Mouse (Mus musculus) hindbrain, embryonic 11.5 days (tissue): ENCODE measurements around the gene Hlcs. TPM values are rescaled to one million over a fixed set of nuclear protein-coding genes. Genes with fewer than 3 reads are reported as not detected.

Experiments used
- ATAC-seq: fragments of 200-750 bp; cut with Nextera tagmentation; 2 replicates; pipeline ENCODE4 v1.8.0; 2017; ENCODE audit warnings: mild to moderate bottlenecking, moderate TSS enrichment, moderate library complexity; ENCODE audit not compliant: low FRiP score
- DNase-seq: peaks from one replicate; pipeline ENCODE4 v3.0.0-alpha.2; 2015; ENCODE audit warnings: low spot score
- H3K27ac ChIP-seq: fragments of 300-500 bp; sonication (generic); 2 replicates; pipeline ENCODE4 v1.5.1; 2014; ENCODE audit warnings: mild to moderate bottlenecking, low read depth, low read length
- H3K27me3 ChIP-seq: fragments of 300-500 bp; sonication (generic); 2 replicates; pipeline ENCODE4 v1.6.1; 2014; ENCODE audit warnings: mild to moderate bottlenecking, low read length, moderate library complexity, mixed read lengths; ENCODE audit not compliant: control insufficient read depth, insufficient read depth
- H3K36me3 ChIP-seq: fragments of 300-500 bp; sonication (generic); 2 replicates; pipeline ENCODE4 v1.6.1; 2014; ENCODE audit warnings: mild to moderate bottlenecking, low read length, moderate library complexity, mixed read lengths; ENCODE audit not compliant: control insufficient read depth, insufficient read depth
- H3K4me1 ChIP-seq: fragments of 300-500 bp; sonication (generic); replicated peaks from 2 replicates; pipeline ENCODE4 v1.6.1; 2014; ENCODE audit warnings: low read length, mixed read lengths; ENCODE audit not compliant: control insufficient read depth, insufficient read depth
- H3K4me2 ChIP-seq: fragments of 300-500 bp; sonication (generic); replicated peaks from 2 replicates; pipeline ENCODE4 v1.6.1; 2014; ENCODE audit warnings: mild to moderate bottlenecking, low read depth, low read length
- H3K4me3 ChIP-seq: fragments of 300-500 bp; sonication (generic); 2 replicates; pipeline ENCODE4 v1.5.1; 2014; ENCODE audit warnings: low read depth, low read length
- H3K9ac ChIP-seq: fragments of 300-500 bp; sonication (generic); 2 replicates; pipeline ENCODE4 v1.6.1; 2014; ENCODE audit warnings: low read depth, low read length
- H3K9me3 ChIP-seq: fragments of 300-500 bp; sonication (generic); 2 replicates; pipeline ENCODE4 v1.6.1; 2016; ENCODE audit warnings: low read length; ENCODE audit not compliant: control insufficient read depth
- WGBS: fragments of 180-500 bp; shearing (Covaris S2); extraction: QIAGEN DNeasy Blood & Tissue Kit; methylation state at CpG from one replicate; pipeline ENCODE4 v1.1.7; 2014; 5-methylcytosine and 5-hydroxymethylcytosine counted together
- polyA plus RNA-seq: library from polyadenylated mRNA; unstranded; fragments of >200 nt; fragmentation: Nextera tagmentation; extraction: Ambion mirVana; gene quantifications from 2 replicates; pipeline ENCODE4 v1.2.1, GENCODE M21; 2014

Hlcs gene
- polyA plus RNA-seq, result 8.9 TPM in 2 replicates

DNA sequence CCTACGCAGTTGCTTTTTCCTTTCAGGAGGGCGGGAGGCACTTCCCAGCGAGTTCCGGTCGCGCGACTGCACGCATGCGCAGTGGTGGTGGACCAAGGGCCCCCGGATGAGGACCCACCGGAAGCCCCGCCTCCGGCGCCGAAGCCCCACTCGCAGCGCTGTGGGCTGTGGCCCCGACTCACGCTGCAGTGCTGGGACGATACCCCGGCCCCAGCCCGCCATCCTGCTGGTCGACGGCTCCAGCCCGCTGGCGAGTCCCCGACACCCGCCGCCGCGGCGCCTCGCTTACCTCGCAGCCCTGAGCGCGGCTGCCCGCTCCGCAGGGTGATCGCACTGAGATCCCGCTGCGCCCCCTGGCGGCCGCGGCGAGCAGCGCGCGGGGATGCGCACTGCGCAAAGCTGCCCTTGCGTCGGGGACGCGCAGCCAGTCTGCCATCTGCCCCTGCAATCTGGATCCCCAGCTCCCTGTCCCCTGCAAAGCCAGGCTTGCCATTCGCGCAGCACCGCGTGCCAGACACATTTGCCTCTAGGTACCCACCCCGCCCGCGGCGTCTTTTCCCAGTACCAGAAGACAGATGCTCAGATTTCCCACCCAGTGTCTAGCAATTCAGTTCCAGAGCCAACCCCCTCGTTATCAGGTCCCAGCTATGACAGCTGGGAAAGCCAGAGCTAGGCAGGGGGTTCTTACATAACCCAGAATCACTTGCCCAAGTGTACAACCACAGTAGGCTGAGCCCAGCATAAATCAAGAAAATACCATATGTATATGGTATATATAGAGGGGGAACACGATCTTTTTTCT lies at the start of gene Hlcs:
Gene Hlcs (minus strand): TSS at position 343 of the 802 bp plus-strand sequence.
- H3K9ac ChIP-seq, result peak within 1 kb of the TSS; percentile 66
- ATAC-seq (peak; percentile 90), DNase-seq (peak; percentile 98)
- WGBS, result under 1% methylated on average over 60 of the region's 64 CpGs
- H3K4me1 ChIP-seq, result no peaks in the 10 kb centered on the region
- peak within 1 kb of the TSS; percentile 44 for H3K4me3 ChIP-seq
- H3K27me3 ChIP-seq, result no peaks in the 10 kb centered on the region
- H3K9me3 ChIP-seq, result no peaks in the 10 kb centered on the region
- peak within 1 kb of the TSS; percentile 91 for H3K27ac ChIP-seq
- H3K4me2 ChIP-seq, result peak within 1 kb of the TSS; percentile 46
- H3K36me3 ChIP-seq, result no peaks in the 10 kb centered on the region

DNA sequence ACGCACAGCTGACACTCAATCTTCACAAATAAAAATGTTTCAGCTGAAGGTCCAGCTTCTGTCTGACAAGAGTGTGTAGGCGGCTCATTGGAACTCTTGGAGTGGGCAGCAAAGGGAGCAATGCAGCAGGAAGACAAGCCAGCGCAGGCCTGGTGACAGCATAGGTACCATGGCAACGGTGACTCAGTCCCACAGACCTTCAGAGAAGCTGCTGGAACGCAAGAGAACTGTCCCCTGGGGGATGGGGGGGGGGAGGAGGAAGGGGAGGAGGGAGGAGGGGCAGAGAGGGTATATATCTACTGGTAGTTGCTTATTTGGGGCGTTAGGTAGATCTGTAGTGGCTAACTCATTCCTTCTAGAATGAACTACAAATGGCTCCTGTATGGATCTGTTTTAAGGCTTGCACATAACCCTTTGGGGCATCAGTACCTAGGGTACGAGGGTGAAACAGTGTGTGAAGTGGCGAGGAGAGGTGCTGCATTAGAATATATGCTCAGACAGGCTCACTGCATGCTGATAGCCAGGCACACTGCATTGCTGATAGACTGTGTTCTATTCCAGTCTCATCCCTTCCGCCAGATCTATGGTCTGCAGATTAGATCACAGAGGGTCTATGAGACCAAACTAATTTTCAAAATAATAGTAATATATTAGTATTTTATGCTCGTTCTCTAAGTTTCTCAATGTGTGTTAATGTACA lies 49.0 kb upstream of the Hlcs start:
- H3K27me3 ChIP-seq, result no peaks in the 10 kb centered on the region
- no peak overlapping the region for H3K4me2 ChIP-seq
- H3K9ac ChIP-seq, result no peak overlapping the region
- no peak overlapping the region for H3K4me3 ChIP-seq
- no peaks in the 10 kb centered on the region for H3K36me3 ChIP-seq
- H3K9me3 ChIP-seq, result no peaks in the 10 kb centered on the region
- 49% methylated on average over 10 of the region's 10 CpGs for WGBS
- ATAC-seq (peak; percentile 57; the same call in 1 of the 2 replicates), DNase-seq (peak; percentile 45)
- H3K4me1 ChIP-seq, result no peaks in the 10 kb centered on the region; the same call in 1 of the 2 replicates
- H3K27ac ChIP-seq, result no peak overlapping the region

GRCm38 (mm10) chr16:94360578-94361350 lies 47.4 kb upstream of the Hlcs start:
- no peak overlapping the region for H3K9ac ChIP-seq
- H3K27ac ChIP-seq, result no peak overlapping the region
- 91% methylated on average over 13 of the region's 13 CpGs for WGBS
- no peak overlapping the region for H3K4me3 ChIP-seq
- no peaks in the 10 kb centered on the region; the same call in 1 of the 2 replicates for H3K4me1 ChIP-seq
- no peaks in the 10 kb centered on the region for H3K9me3 ChIP-seq
- ATAC-seq, result no peak
- H3K4me2 ChIP-seq, result no peak overlapping the region
- H3K27me3 ChIP-seq, result no peaks in the 10 kb centered on the region
- DNase-seq, result no peak
- H3K36me3 ChIP-seq, result no peaks in the 10 kb centered on the region

DNA sequence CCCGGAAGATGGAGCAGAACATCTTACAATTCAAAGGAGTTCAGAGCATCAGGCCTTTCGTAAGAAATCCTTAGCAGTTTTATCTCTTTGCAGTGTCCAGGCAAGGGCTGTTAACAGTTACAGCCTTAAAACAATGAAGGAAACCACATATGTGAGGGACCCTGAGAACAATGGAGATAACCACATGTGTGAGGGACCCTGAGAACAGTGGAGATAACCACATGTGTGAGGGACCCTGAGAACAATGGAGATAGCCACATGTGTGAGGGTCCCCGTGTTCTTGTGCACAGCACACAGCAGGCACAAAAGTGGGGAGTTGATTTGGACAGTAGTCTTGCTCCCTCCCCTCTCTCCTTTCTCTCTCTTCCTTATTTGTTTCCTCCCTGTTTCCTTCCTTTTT lies 44.7 kb upstream of the Hlcs start:
- Histone ChIP-seq H3K4me3 (no peak overlapping the region), H3K4me2 (no peak overlapping the region), H3K27ac (no peak overlapping the region), H3K36me3 (no peaks in the 10 kb centered on the region), H3K4me1 (no peaks in the 10 kb centered on the region; the same call in 1 of the 2 replicates), H3K27me3 (no peaks in the 10 kb centered on the region), H3K9me3 (no peaks in the 10 kb centered on the region), H3K9ac (no peak overlapping the region)
- 93% methylated on average over 3 of the region's 3 CpGs for WGBS
- DNase-seq, result no peak
- no peak for ATAC-seq

DNA sequence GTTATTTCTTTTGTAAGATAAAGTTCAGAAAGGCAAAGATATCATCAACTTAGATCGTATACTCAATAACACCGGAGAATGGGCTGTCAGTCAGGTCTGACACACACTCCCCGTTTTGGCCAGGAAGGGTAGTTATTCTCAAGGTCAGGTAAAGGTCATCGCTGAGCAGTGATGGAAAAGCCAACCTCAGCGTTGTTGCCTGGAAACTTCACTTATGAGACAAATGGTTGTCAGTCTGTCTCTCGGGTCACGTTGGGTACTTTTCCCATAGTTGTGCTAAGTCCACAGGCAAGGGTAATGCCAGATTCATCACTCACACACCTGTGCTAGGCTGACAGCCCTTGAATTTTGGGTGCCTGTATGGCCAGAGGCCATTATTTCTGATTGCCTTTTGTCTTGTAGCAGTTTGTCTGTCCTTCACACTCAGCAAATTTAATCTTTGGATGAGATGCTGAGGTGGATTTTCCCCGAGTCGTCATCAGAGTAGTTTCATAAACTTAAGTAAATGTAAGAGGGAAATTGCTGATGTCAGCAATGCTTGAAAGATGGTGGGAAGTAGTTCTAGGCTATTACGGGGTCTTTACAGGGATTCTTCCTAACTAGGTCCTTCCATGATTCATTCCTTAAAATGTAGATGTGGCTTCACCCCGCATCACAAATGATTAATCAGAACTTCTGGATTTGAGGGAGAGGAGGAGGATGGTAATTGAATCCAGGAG lies 43.6 kb upstream of the Hlcs start:
- Histone ChIP-seq H3K4me3 (no peak overlapping the region), H3K4me2 (no peak overlapping the region), H3K27me3 (no peaks in the 10 kb centered on the region), H3K9ac (no peak overlapping the region), H3K4me1 (no peaks in the 10 kb centered on the region), H3K27ac (no peak overlapping the region), H3K9me3 (no peaks in the 10 kb centered on the region), H3K36me3 (no peaks in the 10 kb centered on the region)
- DNase-seq, result no peak
- ATAC-seq, result no peak
- 82% methylated on average over 11 of the region's 11 CpGs for WGBS

- no peak overlapping the region for H3K27ac ChIP-seq
- H3K36me3 ChIP-seq, result no peaks in the 10 kb centered on the region
- H3K9ac ChIP-seq, result no peak overlapping the region
- no peak overlapping the region for H3K4me3 ChIP-seq
- H3K4me1 ChIP-seq, result no peaks in the 10 kb centered on the region
- ATAC-seq (no peak), DNase-seq (no peak)
- WGBS, result 71% methylated on average over 7 of the region's 7 CpGs
- H3K9me3 ChIP-seq, result no peaks in the 10 kb centered on the region
- no peaks in the 10 kb centered on the region for H3K27me3 ChIP-seq
- no peak overlapping the region for H3K4me2 ChIP-seq
Measured at GRCm38 (mm10) chr16:94356046-94356445, 42.7 kb upstream of the Hlcs start.

GRCm38 (mm10) chr16:94354450-94354849 lies 41.1 kb upstream of the Hlcs start:
- Histone ChIP-seq H3K9ac (no peak overlapping the region), H3K4me1 (no peaks in the 10 kb centered on the region), H3K9me3 (no peaks in the 10 kb centered on the region), H3K27me3 (no peaks in the 10 kb centered on the region), H3K4me2 (no peak overlapping the region), H3K27ac (no peak overlapping the region), H3K36me3 (no peaks in the 10 kb centered on the region), H3K4me3 (no peak overlapping the region)
- ATAC-seq (no peak), DNase-seq (no peak)
- 62% methylated on average over 9 of the region's 9 CpGs for WGBS

DNA sequence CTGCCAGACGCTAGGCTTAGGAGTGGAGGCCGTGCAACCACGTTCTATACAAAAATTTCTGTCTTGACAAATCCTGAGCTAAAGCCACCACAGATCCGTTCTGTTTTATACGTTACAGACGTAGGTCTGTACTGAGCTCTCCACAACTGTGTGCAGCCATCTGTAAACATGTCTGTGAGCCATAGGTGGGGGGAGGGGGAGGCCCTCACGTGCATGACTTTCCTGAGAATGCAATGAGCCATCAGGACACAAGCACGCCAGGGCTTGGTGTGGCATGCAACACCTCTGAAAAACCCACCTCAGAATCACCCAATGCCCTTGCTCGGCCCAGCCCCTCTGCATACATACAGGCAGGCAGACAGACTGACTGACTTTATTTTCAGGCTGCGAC lies 36.9 kb upstream of the Hlcs start:
- Histone ChIP-seq H3K4me1 (no peaks in the 10 kb centered on the region), H3K36me3 (no peaks in the 10 kb centered on the region), H3K9me3 (no peaks in the 10 kb centered on the region), H3K9ac (no peak overlapping the region), H3K27me3 (no peaks in the 10 kb centered on the region), H3K4me3 (no peak overlapping the region), H3K27ac (no peak overlapping the region), H3K4me2 (no peak overlapping the region)
- DNase-seq (no peak), ATAC-seq (no peak)
- 78% methylated on average over 10 of the region's 10 CpGs for WGBS
